Mouse (Mus musculus) kidney, adult 2 months (tissue): ENCODE measurements at regions not wholly inside any gene's neighbourhood (a gene's known extent, or its start where the extent isn't known, plus 50 kb on each side); places are given as distances from the start of the nearest gene placed in this dataset.

ENCODE experiments used
- CTCF ChIP-seq: fragments of 200-500 bp; conservative IDR thresholded peaks from 2 replicates; pipeline ENCODE4 v1.5.1; 2011; ENCODE audit warnings: low read depth, mild to moderate bottlenecking, control low read depth, low read length, moderate library complexity, mixed read lengths; ENCODE audit not compliant: insufficient read depth, insufficient read length
- POLR2A ChIP-seq: fragments of 200-500 bp; IDR thresholded peaks from one replicate; pipeline ENCODE4 v1.6.1; 2011; ENCODE audit warnings: low read depth, low read length, control low read depth

- no peak for TF ChIP-seq CTCF
- no peak for TF ChIP-seq POLR2A
Measured at GRCm38 (mm10) chr14:99601900-99602299, 303.4 kb downstream of the Klf5 start.
